ENCODE assay signal across 19 mouse cellular contexts in genomic region chr10:77472188-77472587, GRCm38 (mm10). TPM values are rescaled to one million over a fixed set of nuclear protein-coding genes. Genes with fewer than 3 reads are reported as not detected.
DNase-seq lines count a peak whose midpoint lies in the region; ATAC-seq and TF ChIP-seq lines count a peak whose summit lies in the region.
"Had no signal": no experiment of that assay in that cellular context is flagged by ENCODE, and none has a peak within 500 bp of the region (broad histone marks: within the 10 kb centered on the region; RNA-seq: fewer than 3 reads in every experiment).

No protein-coding gene starts in this region.

- no peak for TF ChIP-seq POLR2A in lung, adult 2 months (IDR thresholded peaks at IDR 0.05; ENCODE audit: borderline replicate concordance, extremely low read depth, low read depth, low read length)

- DNase-seq in forebrain, postnatal 0 days: no peak
- DNase-seq in lung, postnatal 10 days: peak; percentile 36
- DNase-seq in lung, adult 2 months: no peak
- DNase-seq in 3T3-L1 (ENCODE audit: low read depth, low spot score): peak; percentile 6
- DNase-seq in testis, postnatal 10 days (ENCODE audit: low spot score): no peak
- DNase-seq: adrenal gland, postnatal 14 days; cerebellum, adult 18-20 months; cerebellum, adult 9-11 months; gastrocnemius, postnatal 14 days; heart, postnatal 14 days had no signal

- no peaks in the 10 kb centered on the region for H3K4me1 ChIP-seq in forebrain, postnatal 0 days (ENCODE audit: insufficient read depth)
- no peaks in the 10 kb centered on the region for H3K4me1 ChIP-seq in forebrain, embryonic 13.5 days
- peaks cover 13% of the 10 kb centered on the region for H3K4me1 ChIP-seq in heart, embryonic 16.5 days (ENCODE audit: control insufficient read depth, insufficient read depth, low read length)
- peaks cover 34% of the 10 kb centered on the region for H3K4me1 ChIP-seq in heart, embryonic 12.5 days (replicated peaks)
- H3K4me1 ChIP-seq in lung, adult 2 months (ENCODE audit: control insufficient read depth, insufficient read depth, low read length): peaks cover 5% of the 10 kb centered on the region
- H3K4me1 ChIP-seq: hindbrain, embryonic 13.5 days had no signal

- no peak for TF ChIP-seq CTCF in forebrain, postnatal 0 days (IDR thresholded peaks at IDR 0.05; ENCODE audit: low read depth)
- TF ChIP-seq CTCF in lung, adult 2 months (IDR thresholded peaks at IDR 0.05; ENCODE audit: insufficient read depth, low read length): no peak

- H3K4me3 ChIP-seq in forebrain, postnatal 0 days (ENCODE audit: low read depth, low read length): no peak overlapping the region
- no peak overlapping the region for H3K4me3 ChIP-seq in forebrain, embryonic 13.5 days
- no peak overlapping the region for H3K4me3 ChIP-seq in heart, embryonic 16.5 days (ENCODE audit: low read length)
- no peak overlapping the region for H3K4me3 ChIP-seq in heart, embryonic 12.5 days
- H3K4me3 ChIP-seq in lung, adult 2 months (replicated peaks; ENCODE audit: extremely low read depth, low read depth, low read length): no peak overlapping the region
- H3K4me3 ChIP-seq: hindbrain, embryonic 13.5 days had no signal

- peak; percentile 50 for ATAC-seq in forebrain, postnatal 0 days
- no peak for ATAC-seq in forebrain, embryonic 13.5 days
- ATAC-seq in heart, embryonic 16.5 days (replicated peaks; ENCODE audit: extremely low read depth, insufficient read depth, low FRiP score): 0 out of 2 replicates have a peak, but pooled peaks have one; percentile 12
- no peak for ATAC-seq in heart, embryonic 12.5 days (ENCODE audit: insufficient number of reproducible peaks, low FRiP score)
- ATAC-seq: activated CD4-positive, CD25-positive, alpha-beta regulatory T cell, adult 4 months; forebrain, embryonic 16.5 days; hindbrain, postnatal 0 days; Patski had no signal

- WGBS in forebrain, postnatal 0 days: 68% methylated on average over 5 of the region's 5 CpGs
- WGBS in forebrain, embryonic 13.5 days: 86% methylated on average over 5 of the region's 5 CpGs
- WGBS in heart, embryonic 16.5 days: 41% methylated on average over 5 of the region's 5 CpGs
- WGBS in heart, embryonic 12.5 days: 33% methylated on average over 5 of the region's 5 CpGs
- 69% methylated on average over 5 of the region's 5 CpGs for WGBS in lung, adult 2 months

- H3K27ac ChIP-seq in forebrain, postnatal 0 days (ENCODE audit: low read depth, low read length): no peak overlapping the region
- no peak overlapping the region for H3K27ac ChIP-seq in forebrain, embryonic 13.5 days
- no peak overlapping the region for H3K27ac ChIP-seq in heart, embryonic 16.5 days (ENCODE audit: low read length)
- no peak overlapping the region for H3K27ac ChIP-seq in heart, embryonic 12.5 days (ENCODE audit: poor library complexity, severe bottlenecking)
- H3K27ac ChIP-seq: hindbrain, embryonic 13.5 days; hindbrain, postnatal 0 days had no signal

- H3K4me2 ChIP-seq in forebrain, postnatal 0 days (ENCODE audit: low read depth): no peak overlapping the region
- H3K4me2 ChIP-seq in forebrain, embryonic 13.5 days: no peak overlapping the region
- H3K4me2 ChIP-seq in heart, embryonic 16.5 days (ENCODE audit: low read depth, low read length): no peak overlapping the region
- no peak overlapping the region for H3K4me2 ChIP-seq in heart, embryonic 12.5 days
- H3K4me2 ChIP-seq: hindbrain, embryonic 13.5 days had no signal

- no peaks in the 10 kb centered on the region for H3K27me3 ChIP-seq in forebrain, postnatal 0 days (ENCODE audit: insufficient read depth, low read length)
- H3K27me3 ChIP-seq in forebrain, embryonic 13.5 days: no peaks in the 10 kb centered on the region
- no peaks in the 10 kb centered on the region for H3K27me3 ChIP-seq in heart, embryonic 16.5 days (ENCODE audit: control insufficient read depth, insufficient read depth, low read length)
- H3K27me3 ChIP-seq in heart, embryonic 12.5 days (replicated peaks): no peaks in the 10 kb centered on the region
- H3K27me3 ChIP-seq: CH12.LX; hindbrain, embryonic 13.5 days; Patski had no signal

- no peaks in the 10 kb centered on the region for H3K9me3 ChIP-seq in forebrain, postnatal 0 days (ENCODE audit: low read length)
- no peaks in the 10 kb centered on the region for H3K9me3 ChIP-seq in forebrain, embryonic 13.5 days (replicated peaks)
- no peaks in the 10 kb centered on the region for H3K9me3 ChIP-seq in heart, embryonic 16.5 days (replicated peaks; ENCODE audit: control insufficient read depth, low read length)
- H3K9me3 ChIP-seq in heart, embryonic 12.5 days (replicated peaks): no peaks in the 10 kb centered on the region
- H3K9me3 ChIP-seq: hindbrain, embryonic 13.5 days had no signal

- H3K9ac ChIP-seq in forebrain, postnatal 0 days: no peak overlapping the region
- H3K9ac ChIP-seq in forebrain, embryonic 13.5 days: no peak overlapping the region
- H3K9ac ChIP-seq in heart, embryonic 16.5 days (ENCODE audit: low read length): no peak overlapping the region
- no peak overlapping the region for H3K9ac ChIP-seq in heart, embryonic 12.5 days
- H3K9ac ChIP-seq: hindbrain, embryonic 13.5 days had no signal

- no peaks in the 10 kb centered on the region for H3K36me3 ChIP-seq in forebrain, postnatal 0 days (ENCODE audit: insufficient read depth)
- H3K36me3 ChIP-seq in forebrain, embryonic 13.5 days (ENCODE audit: poor library complexity, severe bottlenecking): no peaks in the 10 kb centered on the region
- no peaks in the 10 kb centered on the region for H3K36me3 ChIP-seq in heart, embryonic 16.5 days (ENCODE audit: control insufficient read depth, insufficient read depth)
- H3K36me3 ChIP-seq in heart, embryonic 12.5 days: no peaks in the 10 kb centered on the region
- H3K36me3 ChIP-seq: hindbrain, embryonic 13.5 days had no signal

RNA-seq across cellular contexts. Expression of gene Fam207a, which starts 43.4 kb away (rescaled TPM):
- total RNA-seq in forebrain, postnatal 0 days (2014; rRNA removed): 42.2 and 43.2 TPM in 2 replicates
- polyA plus RNA-seq in forebrain, postnatal 0 days (2015; fragmentation: Nextera tagmentation; extraction: Ambion mirVana): 30.4 and 34.9 TPM in 2 replicates
- polyA plus RNA-seq in forebrain, embryonic 13.5 days (2015; fragmentation: Nextera tagmentation; extraction: Ambion mirVana): 37.5 and 38.7 TPM in 2 replicates
- 23.2 and 24.5 TPM in 2 replicates for polyA plus RNA-seq in heart, embryonic 16.5 days (2015; fragmentation: Nextera tagmentation; extraction: Ambion mirVana)
- polyA plus RNA-seq in heart, embryonic 12.5 days (2016; fragmentation: Nextera tagmentation; extraction: Ambion mirVana): 31.0 and 32.1 TPM in 2 replicates
- polyA plus RNA-seq in lung, adult 2 months (2012; rRNA removed): 24.6 and 24.7 TPM in 2 replicates

RNA-seq across cellular contexts. Expression of gene Adarb1, which starts 54.1 kb away (rescaled TPM):
- total RNA-seq in forebrain, postnatal 0 days (2014; rRNA removed): 39.4 and 40.2 TPM in 2 replicates
- 12.4 and 12.5 TPM in 2 replicates for polyA plus RNA-seq in forebrain, postnatal 0 days (2015; fragmentation: Nextera tagmentation; extraction: Ambion mirVana)
- polyA plus RNA-seq in forebrain, embryonic 13.5 days (2015; fragmentation: Nextera tagmentation; extraction: Ambion mirVana): 7.9 and 8.8 TPM in 2 replicates
- 11.7 and 15.3 TPM in 2 replicates for polyA plus RNA-seq in heart, embryonic 16.5 days (2015; fragmentation: Nextera tagmentation; extraction: Ambion mirVana)
- 13.3 and 14.2 TPM in 2 replicates for polyA plus RNA-seq in heart, embryonic 12.5 days (2016; fragmentation: Nextera tagmentation; extraction: Ambion mirVana)
- polyA plus RNA-seq in lung, adult 2 months (2012; rRNA removed): 29.9 and 35.0 TPM in 2 replicates

RNA-seq across cellular contexts. Expression of gene Itgb2, which starts 57.9 kb away (rescaled TPM):
- total RNA-seq in forebrain, postnatal 0 days (2014; rRNA removed): 0.77 and 1.1 TPM in 2 replicates
- polyA plus RNA-seq in forebrain, postnatal 0 days (2015; fragmentation: Nextera tagmentation; extraction: Ambion mirVana): 0.86 and 1.2 TPM in 2 replicates
- 0.34 and 0.37 TPM in 2 replicates for polyA plus RNA-seq in forebrain, embryonic 13.5 days (2015; fragmentation: Nextera tagmentation; extraction: Ambion mirVana)
- 4.7 and 8.7 TPM in 2 replicates for polyA plus RNA-seq in heart, embryonic 16.5 days (2015; fragmentation: Nextera tagmentation; extraction: Ambion mirVana)
- 1.5 and 2.5 TPM in 2 replicates for polyA plus RNA-seq in heart, embryonic 12.5 days (2016; fragmentation: Nextera tagmentation; extraction: Ambion mirVana)
- polyA plus RNA-seq in lung, adult 2 months (2012; rRNA removed): 69.9 and 91.7 TPM in 2 replicates

Comparison
In these comparisons a context has a peak if more than half of its experiments do, and no peak if none do; other contexts are left out.
1. ATAC-seq: peak in forebrain, postnatal 0 days (single experiment) and heart, embryonic 16.5 days (single experiment); none in forebrain, embryonic 13.5 days (single experiment) and heart, embryonic 12.5 days (single experiment).
2. DNase-seq: peak in lung, postnatal 10 days (single experiment) and 3T3-L1 (single experiment); none in forebrain, postnatal 0 days (single experiment), lung, adult 2 months (single experiment) and testis, postnatal 10 days (single experiment).